Mouse (Mus musculus) bone marrow macrophage, adult 2 months (primary cell): ENCODE results near the gene Naalad2.

ENCODE experiments used
- CTCF ChIP-seq: IDR thresholded peaks from 2 replicates; pipeline ENCODE4 v1.5.1; 2012; ENCODE audit warnings: low read depth, mild to moderate bottlenecking, low read length, moderate library complexity
- POLR2A ChIP-seq: IDR thresholded peaks from 2 replicates; pipeline ENCODE4 v1.6.1; 2012; ENCODE audit warnings: mild to moderate bottlenecking, low read depth, low read length, borderline replicate concordance

- TF ChIP-seq POLR2A (no peak), CTCF (no peak)
These were observed 110.3 kb downstream of the Naalad2 start for GRCm38 (mm10) chr9:18292443-18292922.
